Mouse (Mus musculus) spleen, adult 2 months (tissue): ENCODE measurements around the gene Ly9.

Experiments used
- CTCF ChIP-seq: fragments of 200-500 bp; IDR thresholded peaks from 2 replicates; pipeline ENCODE4 v1.5.1; 2011; ENCODE audit warnings: mild to moderate bottlenecking, inconsistent platforms; ENCODE audit not compliant: insufficient read depth, insufficient read length, insufficient replicate concordance; ENCODE audit errors: extremely low read depth
- POLR2A ChIP-seq: fragments of 200-500 bp; IDR thresholded peaks from 2 replicates; pipeline ENCODE4 v1.6.1; 2011; ENCODE audit warnings: low read depth, low read length, inconsistent platforms

DNA sequence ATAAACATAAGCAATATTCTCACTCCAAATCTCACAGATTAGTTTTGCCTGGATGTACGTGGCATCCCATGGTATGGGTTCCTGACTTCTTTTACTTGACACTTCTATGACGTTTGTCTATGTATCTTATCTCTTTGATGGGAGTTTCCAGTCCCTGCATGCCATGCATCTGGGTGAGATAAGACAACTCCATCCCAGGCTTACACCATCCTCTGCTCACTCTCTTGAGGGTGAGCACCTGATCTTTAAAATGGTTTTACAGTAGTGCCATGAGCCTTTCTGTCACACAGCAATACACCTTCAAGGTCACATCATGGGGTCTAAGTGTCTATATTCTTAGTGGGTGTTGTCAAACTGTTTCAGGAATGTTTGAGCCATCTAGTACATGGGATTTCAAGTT is 46.9 kb downstream of the Ly9 start:
- no peak for TF ChIP-seq CTCF
- no peak for TF ChIP-seq POLR2A
